Mouse (Mus musculus) liver, embryonic 14.5 days (tissue): Measurements from ENCODE around the gene Lpo.

ENCODE experiments used
- CTCF ChIP-seq: IDR thresholded peaks from 2 replicates; pipeline ENCODE4 v1.5.1; 2016; ENCODE audit warnings: antibody characterized with exemption, low read depth, control low read depth
- EP300 ChIP-seq: IDR thresholded peaks from 2 replicates; pipeline ENCODE4 v1.6.1; 2016; ENCODE audit warnings: antibody characterized with exemption, low read depth

GRCm38 (mm10) chr11:87770989-87771388 lies 57.1 kb downstream of the Lpo start:
- TF ChIP-seq CTCF (peak; percentile 99), EP300 (no peak)
